Mouse (Mus musculus) CH12.LX (cell line): ENCODE data around the gene Olfr912. TPM values are rescaled to one million over a fixed set of nuclear protein-coding genes. Genes with fewer than 3 reads are reported as not detected.

Experiments used
- DNase-seq: peaks from one replicate; pipeline ENCODE4 v3.0.0-alpha.2; 2013; ENCODE audit errors: extremely low read depth
- H3K27ac ChIP-seq: 2 replicates; pipeline ENCODE4 v1.5.1; 2012; ENCODE audit warnings: low read depth, mild to moderate bottlenecking, control low read depth, moderate library complexity; ENCODE audit not compliant: insufficient read depth
- H3K27me3 ChIP-seq: replicated peaks from 2 replicates; pipeline ENCODE3; 2012; ENCODE audit warnings: inconsistent platforms
- H3K36me3 ChIP-seq, 2 experiments: replicated peaks in 1 of 2; 2 replicates each; pipeline versions ENCODE3 to v1.6.1; 2012; ENCODE audit warnings: inconsistent platforms in 1 of 2, low read length in 1 of 2, mild to moderate bottlenecking in 1 of 2, mixed read lengths in 1 of 2, moderate library complexity in 1 of 2; ENCODE audit not compliant: control insufficient read depth in 1 of 2, insufficient read depth in 1 of 2
- H3K4me1 ChIP-seq, 2 experiments: 2 replicates each; pipeline ENCODE4 v1.6.1; 2012; ENCODE audit warnings: inconsistent platforms in 1 of 2, moderate library complexity in 1 of 2; ENCODE audit not compliant: insufficient read depth in 2 of 2, control insufficient read depth in 1 of 2
- H3K4me2 ChIP-seq: 2 replicates; pipeline ENCODE4 v1.6.1; 2012; ENCODE audit warnings: low read depth, mild to moderate bottlenecking, control low read depth; ENCODE audit not compliant: poor library complexity, insufficient read depth, severe bottlenecking
- H3K4me3 ChIP-seq, 3 experiments: fragments of 150-350 bp in 1 of 3; sonication (generic) in 1 of 3; replicated peaks in 1 of 3; 2 replicates each; pipeline versions ENCODE3 to v1.5.1; 2011 to 2012; ENCODE audit warnings: low read depth in 2 of 3, low read length in 2 of 3, mild to moderate bottlenecking in 2 of 3, moderate library complexity in 2 of 3, control low read depth in 1 of 3, improper control_type of control experiment in 1 of 3, inconsistent platforms in 1 of 3, mixed read lengths in 1 of 3; ENCODE audit not compliant: poor library complexity in 1 of 3
- H3K79me2 ChIP-seq: replicated peaks from 2 replicates; pipeline ENCODE4 v1.6.1; 2012; ENCODE audit warnings: mild to moderate bottlenecking, moderate library complexity; ENCODE audit not compliant: control insufficient read depth, poor library complexity, insufficient read depth, severe bottlenecking; ENCODE audit errors: extremely low read depth
- H3K9ac ChIP-seq: 2 replicates; pipeline ENCODE4 v1.6.1; 2012; ENCODE audit warnings: low read depth, mild to moderate bottlenecking, control low read depth, moderate library complexity; ENCODE audit not compliant: insufficient read depth
- H3K9me3 ChIP-seq: replicated peaks from 2 replicates; pipeline ENCODE3; 2012; ENCODE audit warnings: low read length, inconsistent platforms, mixed read lengths
- BHLHE40 ChIP-seq: IDR thresholded peaks from 2 replicates; pipeline ENCODE4 v1.6.1; 2011; ENCODE audit warnings: mild to moderate bottlenecking, low read depth, low read length, improper control_type of control experiment
- CHD2 ChIP-seq: IDR thresholded peaks from 2 replicates; pipeline ENCODE4 v1.6.1; 2011; ENCODE audit warnings: low read length, improper control_type of control experiment
- E2F4 ChIP-seq: IDR thresholded peaks from 2 replicates; pipeline ENCODE4 v1.6.1; 2011; ENCODE audit warnings: low read depth, low read length, improper control_type of control experiment; ENCODE audit not compliant: insufficient replicate concordance
- ETS1 ChIP-seq: conservative IDR thresholded peaks from 2 replicates; pipeline ENCODE4 v1.6.1; 2012; ENCODE audit warnings: low read depth, mild to moderate bottlenecking, inconsistent platforms, low read length, improper control_type of control experiment, moderate library complexity
- KAT2A ChIP-seq: IDR thresholded peaks from 2 replicates; pipeline ENCODE4 v1.6.1; 2012; ENCODE audit warnings: low read length, improper control_type of control experiment, inconsistent platforms; ENCODE audit not compliant: insufficient replicate concordance
- MAX ChIP-seq: IDR thresholded peaks from 2 replicates; pipeline ENCODE4 v1.6.1; 2011; ENCODE audit warnings: low read length, improper control_type of control experiment
- MAZ ChIP-seq: IDR thresholded peaks from 2 replicates; pipeline ENCODE4 v1.6.1; 2012; ENCODE audit warnings: low read depth, mild to moderate bottlenecking, inconsistent platforms, low read length, improper control_type of control experiment, moderate library complexity
- MEF2A ChIP-seq: IDR thresholded peaks from 2 replicates; pipeline ENCODE4 v1.6.1; 2014; ENCODE audit warnings: low read depth, mild to moderate bottlenecking, inconsistent platforms, low read length, improper control_type of control experiment, borderline replicate concordance
- MXI1 ChIP-seq: IDR thresholded peaks from 2 replicates; pipeline ENCODE4 v1.6.1; 2011; ENCODE audit warnings: mild to moderate bottlenecking, low read depth, low read length, improper control_type of control experiment
- MYC ChIP-seq: IDR thresholded peaks from 2 replicates; pipeline ENCODE4 v1.6.1; 2011; ENCODE audit warnings: low read depth, mild to moderate bottlenecking, improper control_type of control experiment, low read length
- NRF1 ChIP-seq: IDR thresholded peaks from 2 replicates; pipeline ENCODE4 v1.6.1; 2014; ENCODE audit warnings: low read depth, mild to moderate bottlenecking, inconsistent platforms, low read length, improper control_type of control experiment, moderate library complexity
- POLR2A ChIP-seq: IDR thresholded peaks from 2 replicates; pipeline ENCODE4 v1.6.1; 2011; ENCODE audit warnings: low read depth, mild to moderate bottlenecking, improper control_type of control experiment, low read length
- POLR2AphosphoS2 ChIP-seq: IDR thresholded peaks from 2 replicates; pipeline ENCODE4 v1.6.1; 2011; ENCODE audit warnings: low read depth, low read length, improper control_type of control experiment
- RAD21 ChIP-seq: IDR thresholded peaks from 2 replicates; pipeline ENCODE4 v1.6.1; 2011; ENCODE audit warnings: low read depth, mild to moderate bottlenecking, low read length, improper control_type of control experiment, moderate library complexity
- RCOR1 ChIP-seq: conservative IDR thresholded peaks from 2 replicates; pipeline ENCODE4 v1.6.1; 2012; ENCODE audit warnings: low read depth, mild to moderate bottlenecking, inconsistent platforms, low read length, improper control_type of control experiment
- TBP ChIP-seq: conservative IDR thresholded peaks from 2 replicates; pipeline ENCODE4 v1.6.1; 2011; ENCODE audit warnings: low read depth, low read length, improper control_type of control experiment
- UBTF ChIP-seq: IDR thresholded peaks from 2 replicates; pipeline ENCODE4 v1.6.1; 2012; ENCODE audit warnings: low read depth, mild to moderate bottlenecking, inconsistent platforms, low read length, improper control_type of control experiment, moderate library complexity
- USF1 ChIP-seq: IDR thresholded peaks from 2 replicates; pipeline ENCODE4 v1.6.1; 2014; ENCODE audit warnings: low read depth, mild to moderate bottlenecking, inconsistent platforms, low read length, improper control_type of control experiment
- USF2 ChIP-seq: conservative IDR thresholded peaks from 2 replicates; pipeline ENCODE4 v1.6.1; 2011; ENCODE audit warnings: low read depth, low read length, improper control_type of control experiment
- ZC3H11A ChIP-seq: IDR thresholded peaks from 2 replicates; pipeline ENCODE4 v1.6.1; 2012; ENCODE audit warnings: low read depth, mild to moderate bottlenecking, inconsistent platforms, low read length, improper control_type of control experiment
- ZMIZ1 ChIP-seq: IDR thresholded peaks from 2 replicates; pipeline ENCODE4 v1.6.1; 2012; ENCODE audit warnings: low read depth, mild to moderate bottlenecking, inconsistent platforms, low read length, improper control_type of control experiment
- ZNF384 ChIP-seq: IDR thresholded peaks from 2 replicates; pipeline ENCODE4 v1.6.1; 2012; ENCODE audit warnings: low read depth, low read length, improper control_type of control experiment, inconsistent platforms
- dilution Hi-C: fragments of 300-500 bp; cut with MboI; formaldehyde crosslinking; loops from 2 replicates; pipeline ENCODE4 v1.14.3; 2020; ENCODE audit warnings: low sequenced_read_pairs; ENCODE audit not compliant: extremely low pct_unique_long_range_greater_than_20kb, extremely low pct_ligation_motif_present
- in situ Hi-C: fragments of 300-500 bp; cut with MboI; formaldehyde crosslinking; loops from 3 replicates; pipeline ENCODE4 v1.14.3; 2019; ENCODE audit warnings: low sequenced_read_pairs, low pct_ligation_motif_present, low pct_unique_long_range_greater_than_20kb, mixed read lengths
- polyA plus RNA-seq: library from polyadenylated mRNA; unstranded; fragments of >175 nt; gene quantifications from 2 replicates; pipeline ENCODE4 v1.2.1, GENCODE M21; 2012; ENCODE audit warnings: low read depth; ENCODE audit not compliant: insufficient read length
- total RNA-seq, 2 experiments: library from RNA; depleted of rRNA; stranded (reverse); fragments of 300-350 nt in 1 of 2; fragments of >200 nt in 1 of 2; gene quantifications; 2 replicates each; pipeline ENCODE4 v1.2.3; 2012 to 2014

The Olfr912 gene
- total and polyA plus RNA-seq, 3 experiments = not detected

GRCm38 (mm10) chr9:38591056-38591455, 11.1 kb downstream of the Olfr912 start:
- H3K79me2 ChIP-seq = no peaks in the 10 kb centered on the region
- H3K9me3 ChIP-seq = no peaks in the 10 kb centered on the region
- H3K27ac ChIP-seq = no peak overlapping the region
- H3K36me3 ChIP-seq = no peaks in the 10 kb centered on the region
- no peak overlapping the region for H3K4me2 ChIP-seq
- H3K27me3 ChIP-seq = no peaks in the 10 kb centered on the region
- H3K4me3 ChIP-seq = no peak overlapping the region
- dilution Hi-C loops = no loop called here
- no peak for DNase-seq
- H3K4me1 ChIP-seq = no peaks in the 10 kb centered on the region
- TF ChIP-seq UBTF (no peak), NRF1 (no peak), MXI1 (no peak), POLR2AphosphoS2 (no peak), CHD2 (no peak), ETS1 (no peak), MYC (no peak)
- TF ChIP-seq, all 38 proteins: peak for 0
- H3K9ac ChIP-seq = no peak overlapping the region
- in situ Hi-C loops = no loop called here

GRCm38 (mm10) chr9:38592459-38592858, 12.5 kb downstream of the Olfr912 start, which contains the start of gene Olfr913:
Olfr913 (plus strand) TSS chr9:38592759.
- Histone ChIP-seq H3K27me3 (no peaks in the 10 kb centered on the region), H3K9ac (no peak within 1 kb of the TSS), H3K27ac (no peak within 1 kb of the TSS), H3K4me2 (no peak within 1 kb of the TSS), H3K79me2 (no peaks in the 10 kb centered on the region), H3K9me3 (no peaks in the 10 kb centered on the region), H3K4me1 (no peaks in the 10 kb centered on the region), H3K4me3 (no peak within 1 kb of the TSS), H3K36me3 (no peaks in the 10 kb centered on the region)
- in situ Hi-C loops (no loop called here), dilution Hi-C loops (no loop called here)
- no peak for TF ChIP-seq KAT2A
- no peak for TF ChIP-seq TBP
- TF ChIP-seq RCOR1 = no peak
- no peak for TF ChIP-seq USF1
- TF ChIP-seq MAZ = no peak
- TF ChIP-seq USF2 = no peak
- TF ChIP-seq POLR2A = no peak
- no peak for TF ChIP-seq MYC
- no peak for TF ChIP-seq RAD21
- no peak for TF ChIP-seq E2F4
- no peak for TF ChIP-seq BHLHE40
- no peak for TF ChIP-seq POLR2AphosphoS2
- TF ChIP-seq MEF2A = no peak
- no peak for TF ChIP-seq CHD2
- TF ChIP-seq ETS1 = no peak
- no peak for TF ChIP-seq UBTF
- TF ChIP-seq ZNF384 = no peak
- TF ChIP-seq ZMIZ1 = no peak
- TF ChIP-seq MAX = no peak
- no peak for TF ChIP-seq ZC3H11A
- DNase-seq = no peak
